Mouse (Mus musculus) Patski (cell line): Measurements from ENCODE around the gene Aff3. TPM values are rescaled to one million over a fixed set of nuclear protein-coding genes. Genes with fewer than 3 reads are reported as not detected.

ENCODE experiments used
- ATAC-seq: fragments of 100-300 bp; one replicate; pipeline ENCODE4 v1.8.0; 2021
- CTCF ChIA-PET: fragments of 350-600 bp; sonication (Branson Sonifier 250); formaldehyde crosslinking; loops from one replicate; lab custom pipeline; 2022; ENCODE audit warnings: inconsistent platforms; lab: Charles Lee
- POLR2A ChIA-PET: fragments of 350-600 bp; sonication (Branson Sonifier 250); formaldehyde crosslinking; loops from one replicate; lab custom pipeline; 2022; ENCODE audit warnings: antibody characterized with exemption, inconsistent platforms; lab: Charles Lee
- DNase-seq: peaks from one replicate; pipeline ENCODE4 v3.0.0-alpha.2; 2011; ENCODE audit warnings: low read depth, low spot score
- H3K27me3 ChIP-seq: fragments of 371-371 bp; one replicate; pipeline ENCODE4 v1.5.1; 2021
- CTCF ChIP-seq: fragments of 100-300 bp; IDR thresholded peaks from one replicate; pipeline ENCODE4 v1.5.1; 2021
- in situ Hi-C: fragments of 300-500 bp; cut with MboI; formaldehyde crosslinking; loops from 3 replicates; pipeline ENCODE4 v1.11.1; 2018; ENCODE audit warnings: low pct_unique_long_range_greater_than_20kb, mixed read lengths
- polyA plus RNA-seq: library from polyadenylated mRNA; unstranded; gene quantifications from one replicate; pipeline ENCODE4 v1.2.3, GENCODE M21; 2021

The Aff3 gene
- polyA plus RNA-seq, 1 experiment from 2014 or later: 0.39 TPM

GRCm38 (mm10) chr1:38546696-38547095 lies 118.1 kb downstream of the Aff3 start:
- DNase-seq (no peak), ATAC-seq (no peak)
- ChIA-PET CTCF (no interaction called here), POLR2A (no interaction called here)
- in situ Hi-C loops: no loop called here
- no peak for TF ChIP-seq CTCF
- H3K27me3 ChIP-seq: no peaks in the 10 kb centered on the region

- CTCF ChIA-PET: no interaction called here
- DNase-seq (no peak), ATAC-seq (no peak)
- TF ChIP-seq CTCF: no peak
- in situ Hi-C loops: no loop called here
- POLR2A ChIA-PET: no interaction called here
- H3K27me3 ChIP-seq: no peaks in the 10 kb centered on the region
These were observed 119.3 kb downstream of the Aff3 start for GRCm38 (mm10) chr1:38545282-38545945.

- in situ Hi-C loops: no loop called here
- CTCF ChIA-PET: interaction anchor here (1.5 kb wide), 1 partner anchor 13 kb away, joined by 5 read pairs; no protein-coding TSS in a partner anchor
- POLR2A ChIA-PET: no interaction called here
- DNase-seq (no peak), ATAC-seq (no peak)
- no peak for TF ChIP-seq CTCF
- H3K27me3 ChIP-seq: no peaks in the 10 kb centered on the region
These were observed 120.3 kb downstream of the Aff3 start for GRCm38 (mm10) chr1:38544501-38544900.

- POLR2A ChIA-PET: no interaction called here
- CTCF ChIA-PET: no interaction called here
- ATAC-seq (no peak), DNase-seq (no peak)
- in situ Hi-C loops: no loop called here
- TF ChIP-seq CTCF: no peak
- H3K27me3 ChIP-seq: no peaks in the 10 kb centered on the region
These were observed 123.2 kb downstream of the Aff3 start for GRCm38 (mm10) chr1:38541536-38541935.

- ChIA-PET POLR2A (no interaction called here), CTCF (no interaction called here)
- H3K27me3 ChIP-seq: no peaks in the 10 kb centered on the region
- no peak for DNase-seq
- no peak for TF ChIP-seq CTCF
- no peak for ATAC-seq
- in situ Hi-C loops: no loop called here
These were observed 127.7 kb downstream of the Aff3 start for GRCm38 (mm10) chr1:38536929-38537540.

- no peak for TF ChIP-seq CTCF
- ChIA-PET POLR2A (no interaction called here), CTCF (no interaction called here)
- DNase-seq: no peak
- in situ Hi-C loops: no loop called here
- no peaks in the 10 kb centered on the region for H3K27me3 ChIP-seq
- ATAC-seq: no peak
These were observed 132.2 kb downstream of the Aff3 start for GRCm38 (mm10) chr1:38532581-38532980.

GRCm38 (mm10) chr1:38528607-38529006 lies 136.1 kb downstream of the Aff3 start:
- DNase-seq: no peak
- TF ChIP-seq CTCF: no peak
- no peak for ATAC-seq
- CTCF ChIA-PET: no interaction called here
- POLR2A ChIA-PET: no interaction called here
- in situ Hi-C loops: no loop called here
- H3K27me3 ChIP-seq: no peaks in the 10 kb centered on the region

- no peak for ATAC-seq
- H3K27me3 ChIP-seq: peaks cover 2% of the 10 kb centered on the region
- TF ChIP-seq CTCF: no peak
- CTCF ChIA-PET: no interaction called here
- POLR2A ChIA-PET: no interaction called here
- in situ Hi-C loops: no loop called here
- DNase-seq: no peak
These were observed 138.2 kb downstream of the Aff3 start for GRCm38 (mm10) chr1:38526568-38526967.

GRCm38 (mm10) chr1:38521651-38522050 lies 143.1 kb downstream of the Aff3 start:
- CTCF ChIA-PET: no interaction called here
- ATAC-seq: no peak

GRCm38 (mm10) chr1:38516225-38516624 lies 148.5 kb downstream of the Aff3 start:
- peaks cover 5% of the 10 kb centered on the region for H3K27me3 ChIP-seq
- DNase-seq (no peak), ATAC-seq (no peak)
- in situ Hi-C loops: no loop called here
- ChIA-PET CTCF (no interaction called here), POLR2A (no interaction called here)
- no peak for TF ChIP-seq CTCF

More at GRCm38 (mm10) chr1:38521651-38522050, 143.1 kb downstream of the Aff3 start:
- DNase-seq: no peak
- in situ Hi-C loops: no loop called here
- TF ChIP-seq CTCF: no peak
- H3K27me3 ChIP-seq: peaks cover 2% of the 10 kb centered on the region
- POLR2A ChIA-PET: no interaction called here

GRCm38 (mm10) chr1:38514634-38515011 lies 150.1 kb downstream of the Aff3 start:
- POLR2A ChIA-PET: no interaction called here
- no peak for TF ChIP-seq CTCF
- in situ Hi-C loops: no loop called here

More at GRCm38 (mm10) chr1:38514634-38515011, 150.1 kb downstream of the Aff3 start:
- ATAC-seq: no peak
- no peak for DNase-seq
- H3K27me3 ChIP-seq: peaks cover 5% of the 10 kb centered on the region
- CTCF ChIA-PET: no interaction called here
